Mouse (Mus musculus) embryonic facial prominence, embryonic 15.5 days (tissue): ENCODE data around the gene Rnd3. TPM values are rescaled to one million over a fixed set of nuclear protein-coding genes. Genes with fewer than 3 reads are reported as not detected.

ENCODE experiments used
- ATAC-seq: fragments of 200-750 bp; cut with Nextera tagmentation; 2 replicates; pipeline ENCODE4 v1.8.0; 2017; ENCODE audit warnings: low read depth, moderate TSS enrichment; ENCODE audit not compliant: insufficient number of reproducible peaks, low FRiP score, low TSS enrichment
- H3K27ac ChIP-seq: fragments of 300-500 bp; sonication (generic); replicated peaks from 2 replicates; pipeline ENCODE4 v1.5.1; 2015; ENCODE audit warnings: mild to moderate bottlenecking, inconsistent platforms
- H3K27me3 ChIP-seq: fragments of 300-500 bp; sonication (generic); 2 replicates; pipeline ENCODE4 v1.6.1; 2015; ENCODE audit warnings: inconsistent platforms
- H3K36me3 ChIP-seq: fragments of 300-500 bp; sonication (generic); 2 replicates; pipeline ENCODE4 v1.6.1; 2015; ENCODE audit warnings: mild to moderate bottlenecking, inconsistent platforms
- H3K4me1 ChIP-seq: fragments of 300-500 bp; sonication (generic); 2 replicates; pipeline ENCODE4 v1.6.1; 2015; ENCODE audit warnings: inconsistent platforms
- H3K4me2 ChIP-seq: fragments of 300-500 bp; sonication (generic); replicated peaks from 2 replicates; pipeline ENCODE4 v1.6.1; 2015; ENCODE audit warnings: mild to moderate bottlenecking, inconsistent platforms
- H3K4me3 ChIP-seq: fragments of 300-500 bp; sonication (generic); replicated peaks from 2 replicates; pipeline ENCODE4 v1.5.1; 2015; ENCODE audit warnings: mild to moderate bottlenecking, inconsistent platforms
- H3K9ac ChIP-seq: fragments of 300-500 bp; sonication (generic); 2 replicates; pipeline ENCODE4 v1.6.1; 2015; ENCODE audit warnings: inconsistent platforms
- H3K9me3 ChIP-seq: fragments of 300-500 bp; sonication (generic); replicated peaks from 2 replicates; pipeline ENCODE4 v1.6.1; 2016; ENCODE audit warnings: inconsistent platforms
- WGBS: fragments of 180-500 bp; shearing (Covaris S2); methylation state at CpG from one replicate; pipeline ENCODE4 v1.1.7; 2015; 5-methylcytosine and 5-hydroxymethylcytosine counted together
- polyA plus RNA-seq: library from polyadenylated mRNA; unstranded; fragments of >200 nt; fragmentation: Nextera tagmentation; extraction: Ambion mirVana; gene quantifications from 2 replicates; pipeline ENCODE4 v1.2.1, GENCODE M21; 2015

Rnd3 gene
- 110 and 112 TPM in 2 replicates for polyA plus RNA-seq

DNA sequence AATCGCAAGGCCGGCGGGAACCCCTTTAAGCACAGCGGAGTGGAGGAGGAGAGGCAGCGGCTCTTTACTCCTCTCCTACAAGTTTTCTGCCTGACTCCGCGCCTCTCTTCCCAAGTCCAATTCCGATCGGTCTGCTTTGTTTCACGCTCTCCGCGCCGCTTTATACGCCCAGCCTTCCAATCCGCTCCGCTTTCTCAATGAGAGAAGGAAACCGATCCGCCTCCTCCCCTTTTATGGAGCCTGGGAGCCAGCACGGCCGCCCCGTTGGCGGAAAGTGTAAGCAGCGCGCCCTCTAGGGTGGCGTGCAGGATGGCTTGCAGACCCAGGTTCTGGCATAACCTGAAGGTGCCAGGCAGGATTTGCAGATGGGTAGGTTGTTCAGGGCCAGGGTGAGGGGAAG is at the start of gene Rnd3:
TSS of gene Rnd3 (minus strand) at position 137 of the 400 bp plus-strand sequence.
- Histone ChIP-seq H3K27me3 (no peaks in the 10 kb centered on the region), H3K4me1 (peaks cover 11% of the 10 kb centered on the region), H3K27ac (peak within 1 kb of the TSS; percentile 94), H3K4me2 (peak within 1 kb of the TSS; percentile 59), H3K9ac (peak within 1 kb of the TSS; percentile 99), H3K4me3 (peak within 1 kb of the TSS; percentile 91), H3K36me3 (no peaks in the 10 kb centered on the region), H3K9me3 (no peaks in the 10 kb centered on the region)
- ATAC-seq: peak; percentile 81
- under 1% methylated on average over 25 of the region's 25 CpGs for WGBS

DNA sequence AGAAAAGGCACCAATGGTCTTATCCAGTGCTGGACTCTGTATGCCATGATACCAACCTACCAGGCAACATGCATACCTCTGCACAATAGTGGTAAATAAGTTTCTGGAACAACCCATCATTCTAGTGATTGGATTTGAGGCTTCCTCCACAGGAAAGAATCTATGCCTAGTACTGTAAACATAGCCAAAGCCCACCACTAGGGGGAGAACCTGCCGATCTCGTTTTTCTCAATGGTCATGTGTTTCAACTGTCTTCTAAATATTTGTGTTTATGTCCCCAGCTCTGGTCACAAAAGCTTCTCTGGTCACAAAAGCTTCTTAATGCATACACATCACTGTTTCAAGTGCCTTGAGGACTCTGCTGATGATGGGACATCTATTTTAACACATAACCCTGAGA is 43.4 kb upstream of the Rnd3 start:
- WGBS: 57% methylated on average over 2 of the region's 2 CpGs
- H3K4me1 ChIP-seq: no peaks in the 10 kb centered on the region
- H3K9me3 ChIP-seq: no peaks in the 10 kb centered on the region
- no peak overlapping the region for H3K9ac ChIP-seq
- no peak overlapping the region for H3K27ac ChIP-seq
- no peaks in the 10 kb centered on the region for H3K36me3 ChIP-seq
- ATAC-seq: no peak
- H3K4me3 ChIP-seq: no peak overlapping the region
- H3K27me3 ChIP-seq: no peaks in the 10 kb centered on the region
- no peak overlapping the region for H3K4me2 ChIP-seq

GRCm38 (mm10) chr2:51185762-51186161 is 36.9 kb upstream of the Rnd3 start:
- Histone ChIP-seq H3K36me3 (no peaks in the 10 kb centered on the region), H3K4me1 (no peaks in the 10 kb centered on the region), H3K9me3 (no peaks in the 10 kb centered on the region), H3K4me2 (no peak overlapping the region), H3K27ac (no peak overlapping the region), H3K27me3 (no peaks in the 10 kb centered on the region), H3K4me3 (no peak overlapping the region), H3K9ac (no peak overlapping the region)
- WGBS: 52% methylated on average over 2 of the region's 2 CpGs
- no peak for ATAC-seq

- no peak overlapping the region for H3K27ac ChIP-seq
- H3K4me3 ChIP-seq: no peak overlapping the region
- no peaks in the 10 kb centered on the region for H3K27me3 ChIP-seq
- ATAC-seq: no peak; the same call in 1 of the 2 replicates
- H3K9me3 ChIP-seq: no peaks in the 10 kb centered on the region
- 66% methylated on average over 4 of the region's 4 CpGs for WGBS
- H3K4me2 ChIP-seq: no peak overlapping the region
- no peak overlapping the region for H3K9ac ChIP-seq
- H3K36me3 ChIP-seq: no peaks in the 10 kb centered on the region
- H3K4me1 ChIP-seq: 0 out of 2 replicates have a peak, but pooled peaks cover 4% of the 10 kb centered on the region
Observed at GRCm38 (mm10) chr2:51182990-51183389, 34.1 kb upstream of the Rnd3 start.

GRCm38 (mm10) chr2:51181376-51181775 is 32.5 kb upstream of the Rnd3 start:
- no peaks in the 10 kb centered on the region for H3K36me3 ChIP-seq
- no peak for ATAC-seq
- 0 out of 2 replicates have a peak, but pooled peaks cover 4% of the 10 kb centered on the region for H3K4me1 ChIP-seq
- H3K9me3 ChIP-seq: no peaks in the 10 kb centered on the region
- no peak overlapping the region for H3K4me2 ChIP-seq
- no peak overlapping the region for H3K27ac ChIP-seq
- H3K4me3 ChIP-seq: no peak overlapping the region
- no peak overlapping the region for H3K9ac ChIP-seq
- H3K27me3 ChIP-seq: no peaks in the 10 kb centered on the region

GRCm38 (mm10) chr2:51179096-51179495 is 30.2 kb upstream of the Rnd3 start:
- ATAC-seq: no peak
- Histone ChIP-seq H3K36me3 (no peaks in the 10 kb centered on the region), H3K27me3 (no peaks in the 10 kb centered on the region), H3K4me3 (no peak overlapping the region), H3K4me1 (0 out of 2 replicates have a peak, but pooled peaks cover 4% of the 10 kb centered on the region), H3K9ac (no peak overlapping the region), H3K4me2 (no peak overlapping the region), H3K27ac (no peak overlapping the region), H3K9me3 (no peaks in the 10 kb centered on the region)
- 66% methylated on average over 3 of the region's 3 CpGs for WGBS

GRCm38 (mm10) chr2:51177615-51178014 is 28.7 kb upstream of the Rnd3 start:
- no peaks in the 10 kb centered on the region for H3K36me3 ChIP-seq
- H3K9me3 ChIP-seq: no peaks in the 10 kb centered on the region
- no peak overlapping the region for H3K4me3 ChIP-seq
- H3K9ac ChIP-seq: no peak overlapping the region
- no peak for ATAC-seq
- H3K27ac ChIP-seq: no peak overlapping the region
- no peaks in the 10 kb centered on the region for H3K27me3 ChIP-seq
- 55% methylated on average over 3 of the region's 3 CpGs for WGBS
- 0 out of 2 replicates have a peak, but pooled peaks cover 4% of the 10 kb centered on the region for H3K4me1 ChIP-seq
- H3K4me2 ChIP-seq: no peak overlapping the region

- no peak overlapping the region for H3K4me2 ChIP-seq
- no peaks in the 10 kb centered on the region for H3K27me3 ChIP-seq
- no peak overlapping the region for H3K27ac ChIP-seq
- ATAC-seq: no peak
- H3K9me3 ChIP-seq: no peaks in the 10 kb centered on the region
- H3K4me3 ChIP-seq: no peak overlapping the region
- H3K4me1 ChIP-seq: 0 out of 2 replicates have a peak, but pooled peaks cover 4% of the 10 kb centered on the region
- no peaks in the 10 kb centered on the region for H3K36me3 ChIP-seq
- H3K9ac ChIP-seq: no peak overlapping the region
- WGBS: 75% methylated on average over 5 of the region's 5 CpGs
Observed at GRCm38 (mm10) chr2:51175276-51175675, 26.4 kb upstream of the Rnd3 start.

DNA sequence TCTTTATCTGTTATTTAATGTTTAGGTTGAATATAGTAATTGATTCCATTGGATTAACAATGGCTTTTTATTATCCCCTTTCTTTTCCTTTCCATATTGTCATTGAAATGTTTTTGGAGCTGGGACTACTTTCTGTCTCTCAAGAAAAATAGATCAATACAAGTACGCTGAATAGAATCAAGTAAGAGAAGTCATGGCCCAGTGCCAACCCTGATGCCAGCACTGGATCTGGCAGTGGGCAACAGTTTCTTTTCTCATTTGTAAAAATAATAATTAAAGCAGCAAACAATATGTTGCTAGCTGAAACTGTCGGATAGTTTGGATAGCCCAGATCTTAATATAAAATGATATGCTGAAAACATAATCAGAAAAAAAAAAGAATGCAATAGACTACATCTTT is 12.2 kb upstream of the Rnd3 start:
- H3K4me1 ChIP-seq: no peaks in the 10 kb centered on the region
- H3K27ac ChIP-seq: no peak overlapping the region
- H3K9me3 ChIP-seq: no peaks in the 10 kb centered on the region
- WGBS: 86% methylated on average over 2 of the region's 2 CpGs
- H3K36me3 ChIP-seq: no peaks in the 10 kb centered on the region
- H3K4me3 ChIP-seq: no peak overlapping the region
- H3K9ac ChIP-seq: no peak overlapping the region
- ATAC-seq: no peak
- no peak overlapping the region for H3K4me2 ChIP-seq
- no peaks in the 10 kb centered on the region for H3K27me3 ChIP-seq

GRCm38 (mm10) chr2:51148454-51148853 is 457 bp downstream of the Rnd3 start:
- Histone ChIP-seq H3K36me3 (no peaks in the 10 kb centered on the region), H3K27ac (peak overlapping the region; percentile 94), H3K9ac (peak overlapping the region; percentile 99), H3K4me2 (peak overlapping the region; percentile 59), H3K27me3 (no peaks in the 10 kb centered on the region), H3K4me3 (peak overlapping the region; percentile 91), H3K9me3 (no peaks in the 10 kb centered on the region), H3K4me1 (peaks cover 12% of the 10 kb centered on the region)
- ATAC-seq: 0 out of 2 replicates have a peak, but pooled peaks have one; percentile 12
- 0% methylated on average over 20 of the region's 20 CpGs for WGBS

DNA sequence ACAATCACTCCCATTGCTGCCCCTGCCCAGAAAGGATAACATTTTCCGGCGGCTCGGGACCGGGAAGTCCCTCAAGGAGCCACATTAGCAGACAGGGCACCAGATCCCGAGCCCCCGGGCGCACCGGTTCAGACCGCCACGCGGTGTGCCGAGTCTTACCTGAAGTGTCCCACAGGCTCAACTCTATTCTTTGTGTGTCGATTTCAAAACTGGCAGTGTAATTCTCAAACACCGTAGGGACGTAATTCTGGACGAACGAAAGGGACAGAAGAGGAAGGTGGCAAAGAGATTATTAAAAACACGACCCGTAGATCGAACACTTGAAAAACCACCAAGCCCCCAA is 875 bp downstream of the Rnd3 start:
- Histone ChIP-seq H3K4me3 (peak overlapping the region; percentile 91), H3K9ac (peak overlapping the region; percentile 99), H3K4me2 (peak overlapping the region; percentile 59), H3K4me1 (peaks cover 16% of the 10 kb centered on the region), H3K27me3 (no peaks in the 10 kb centered on the region), H3K27ac (peak overlapping the region; percentile 94), H3K36me3 (0 out of 2 replicates have a peak, but pooled peaks cover 4% of the 10 kb centered on the region), H3K9me3 (no peaks in the 10 kb centered on the region)
- WGBS: under 1% methylated on average over 20 of the region's 20 CpGs
- ATAC-seq: no peak

GRCm38 (mm10) chr2:51147318-51148064 is 1.4 kb downstream of the Rnd3 start:
- ATAC-seq: peak; percentile 64
- WGBS: under 1% methylated on average over 45 of the region's 45 CpGs
- peak overlapping the region; percentile 91 for H3K4me3 ChIP-seq
- H3K9me3 ChIP-seq: no peaks in the 10 kb centered on the region
- H3K4me2 ChIP-seq: peak overlapping the region; percentile 59
- 0 out of 2 replicates have a peak, but pooled peaks cover 4% of the 10 kb centered on the region for H3K36me3 ChIP-seq
- peak overlapping the region; percentile 99 for H3K9ac ChIP-seq
- H3K27me3 ChIP-seq: no peaks in the 10 kb centered on the region
- H3K4me1 ChIP-seq: peaks cover 20% of the 10 kb centered on the region
- H3K27ac ChIP-seq: peak overlapping the region; percentile 94
